8 mouse cellular contexts compared by ENCODE assay signal in genomic region chr15:103304616-103304969, GRCm38 (mm10). TPM values are rescaled to one million over a fixed set of nuclear protein-coding genes. Genes with fewer than 3 reads are reported as not detected.
DNase-seq lines count a peak whose midpoint lies in the region; ATAC-seq and TF ChIP-seq lines count a peak whose summit lies in the region.

No protein-coding gene starts in this region.

- no peak overlapping the region for H3K27ac ChIP-seq in thymus, adult 2 months (ENCODE audit: control insufficient read depth, insufficient read depth, low read length)
- peak overlapping the region; percentile 98 for H3K27ac ChIP-seq in limb, embryonic 11.5 days (replicated peaks; ENCODE audit: low read depth, low read length)
- H3K27ac ChIP-seq in stomach, embryonic 14.5 days (ENCODE audit: low read length) = peak overlapping the region; percentile 87

- TF ChIP-seq POLR2A in thymus, adult 2 months (IDR thresholded peaks at IDR 0.05; ENCODE audit: control insufficient read depth, extremely low read depth, insufficient read depth, low read length, poor library complexity) = no peak

- no peaks in the 10 kb centered on the region for H3K36me3 ChIP-seq in thymus, adult 2 months (ENCODE audit: control insufficient read depth, insufficient read depth, low read length)
- H3K36me3 ChIP-seq in limb, embryonic 11.5 days (ENCODE audit: control insufficient read depth, insufficient read depth, low read length) = no peaks in the 10 kb centered on the region
- H3K36me3 ChIP-seq in stomach, embryonic 14.5 days (ENCODE audit: control insufficient read depth, insufficient read depth, low read length) = no peaks in the 10 kb centered on the region

- peak overlapping the region; percentile 72 for H3K9ac ChIP-seq in limb, embryonic 11.5 days (ENCODE audit: low read length)
- peak overlapping the region; percentile 54 for H3K9ac ChIP-seq in stomach, embryonic 14.5 days (replicated peaks; ENCODE audit: low read depth, low read length)

- peak; percentile 11; the same call in 1 of the 2 replicates for ATAC-seq in limb, embryonic 11.5 days (ENCODE audit: insufficient number of reproducible peaks, low FRiP score, low TSS enrichment, low read depth)
- no peak for ATAC-seq in stomach, embryonic 14.5 days (ENCODE audit: insufficient number of reproducible peaks, insufficient read depth, low FRiP score, low read depth)

- no peak for TF ChIP-seq CTCF in thymus, adult 2 months (IDR thresholded peaks at IDR 0.05; ENCODE audit: borderline replicate concordance, control insufficient read depth, extremely low read depth, insufficient read depth, low read length, poor library complexity)

- peaks cover 11% of the 10 kb centered on the region for H3K4me1 ChIP-seq in thymus, adult 2 months (replicated peaks; ENCODE audit: control insufficient read depth, insufficient read depth, low read length)
- peaks cover 66% of the 10 kb centered on the region for H3K4me1 ChIP-seq in limb, embryonic 11.5 days (ENCODE audit: control insufficient read depth, insufficient read depth, low read length)
- peaks cover 69% of the 10 kb centered on the region for H3K4me1 ChIP-seq in stomach, embryonic 14.5 days (ENCODE audit: control insufficient read depth, insufficient read depth, low read length)

- H3K4me3 ChIP-seq in thymus, adult 2 months (ENCODE audit: control insufficient read depth, insufficient read depth, low read length) = peak overlapping the region; percentile 54
- H3K4me3 ChIP-seq in limb, embryonic 11.5 days (ENCODE audit: low read depth, low read length) = peak overlapping the region; percentile 22
- peak overlapping the region; percentile 38 for H3K4me3 ChIP-seq in stomach, embryonic 14.5 days (ENCODE audit: low read depth, low read length)

- peak; percentile 66 for DNase-seq in cerebellum, adult 9-10 months
- no peak for DNase-seq in cerebellum, adult 11-12 months
- no peak for DNase-seq in thymus, adult 2 months
- DNase-seq in thymus, adult 18-20 months = no peak
- DNase-seq in limb, embryonic 11.5 days (ENCODE audit: low spot score) = no peak
- DNase-seq in adrenal gland, postnatal 14 days = no peak
- no peak for DNase-seq in spleen, adult 18-20 months

- no peaks in the 10 kb centered on the region for H3K27me3 ChIP-seq in thymus, adult 2 months (ENCODE audit: control insufficient read depth, insufficient read depth, low read length)
- H3K27me3 ChIP-seq in limb, embryonic 11.5 days (ENCODE audit: control insufficient read depth, insufficient read depth, low read length) = no peaks in the 10 kb centered on the region
- no peaks in the 10 kb centered on the region for H3K27me3 ChIP-seq in stomach, embryonic 14.5 days (ENCODE audit: control insufficient read depth, insufficient read depth, low read length)

- no peaks in the 10 kb centered on the region for H3K9me3 ChIP-seq in limb, embryonic 11.5 days (ENCODE audit: control insufficient read depth, low read length)
- no peaks in the 10 kb centered on the region for H3K9me3 ChIP-seq in stomach, embryonic 14.5 days (ENCODE audit: control insufficient read depth, low read depth, low read length)

- WGBS in thymus, adult 2 months = 2% methylated on average over 9 of the region's 9 CpGs
- under 1% methylated on average over 9 of the region's 9 CpGs for WGBS in limb, embryonic 11.5 days
- WGBS in stomach, embryonic 14.5 days = 1% methylated on average over 9 of the region's 9 CpGs

- H3K4me2 ChIP-seq in limb, embryonic 11.5 days (ENCODE audit: low read depth, severe bottlenecking) = peak overlapping the region; percentile 66
- peak overlapping the region; percentile 66 for H3K4me2 ChIP-seq in stomach, embryonic 14.5 days (replicated peaks; ENCODE audit: low read depth, low read length)

RNA-seq across cellular contexts. Expression of gene Gpr84, which starts 5.8 kb away (rescaled TPM):
- polyA plus RNA-seq in thymus, adult 2 months (2012; rRNA removed) = 0.28 and 0.45 TPM in 2 replicates
- 0.31 TPM in 1 of 2 replicates, not detected in the other for polyA plus RNA-seq in limb, embryonic 11.5 days (2014; fragmentation: Nextera tagmentation; extraction: Ambion mirVana)
- polyA plus RNA-seq in stomach, embryonic 14.5 days (2014; fragmentation: Nextera tagmentation; extraction: Ambion mirVana) = 0.24 and 0.46 TPM in 2 replicates
- total RNA-seq in adrenal gland, postnatal 14 days (2021) = not detected in 2 replicates

RNA-seq across cellular contexts. Expression of gene Copz1, which starts 32.1 kb away (rescaled TPM):
- polyA plus RNA-seq in thymus, adult 2 months (2012; rRNA removed) = 106 and 124 TPM in 2 replicates
- 320 and 334 TPM in 2 replicates for polyA plus RNA-seq in limb, embryonic 11.5 days (2014; fragmentation: Nextera tagmentation; extraction: Ambion mirVana)
- polyA plus RNA-seq in stomach, embryonic 14.5 days (2014; fragmentation: Nextera tagmentation; extraction: Ambion mirVana) = 281 and 289 TPM in 2 replicates
- 118 and 125 TPM in 2 replicates for total RNA-seq in adrenal gland, postnatal 14 days (2021)

RNA-seq across cellular contexts. Expression of gene Zfp385a, which starts 35.3 kb away (rescaled TPM):
- 18.6 and 20.7 TPM in 2 replicates for polyA plus RNA-seq in thymus, adult 2 months (2012; rRNA removed)
- 19.2 and 22.9 TPM in 2 replicates for polyA plus RNA-seq in limb, embryonic 11.5 days (2014; fragmentation: Nextera tagmentation; extraction: Ambion mirVana)
- polyA plus RNA-seq in stomach, embryonic 14.5 days (2014; fragmentation: Nextera tagmentation; extraction: Ambion mirVana) = 11.1 and 11.7 TPM in 2 replicates
- 18.7 and 19.9 TPM in 2 replicates for total RNA-seq in adrenal gland, postnatal 14 days (2021)

RNA-seq across cellular contexts. Expression of gene Nfe2, which starts 46.4 kb away (rescaled TPM):
- 4.9 and 7.3 TPM in 2 replicates for polyA plus RNA-seq in thymus, adult 2 months (2012; rRNA removed)
- polyA plus RNA-seq in limb, embryonic 11.5 days (2014; fragmentation: Nextera tagmentation; extraction: Ambion mirVana) = 5.4 and 7.7 TPM in 2 replicates
- polyA plus RNA-seq in stomach, embryonic 14.5 days (2014; fragmentation: Nextera tagmentation; extraction: Ambion mirVana) = 1.9 and 2.0 TPM in 2 replicates
- 1.0 and 4.7 TPM in 2 replicates for total RNA-seq in adrenal gland, postnatal 14 days (2021)
